Mouse (Mus musculus) small intestine, adult 2 months (tissue): ENCODE results near the gene Trpc2.

Experiments
- CTCF ChIP-seq: fragments of 200-500 bp; IDR thresholded peaks from 2 replicates; pipeline ENCODE4 v1.5.1; 2012; ENCODE audit warnings: low read depth, mild to moderate bottlenecking, control low read depth, inconsistent platforms, low read length, moderate library complexity, mixed read lengths; ENCODE audit not compliant: insufficient replicate concordance, insufficient read length; ENCODE audit errors: extremely low read depth
- POLR2A ChIP-seq: fragments of 200-500 bp; IDR thresholded peaks from 2 replicates; pipeline ENCODE4 v1.6.1; 2012; ENCODE audit warnings: low read depth, mild to moderate bottlenecking, control low read depth, inconsistent platforms, low read length, moderate library complexity

GRCm38 (mm10) chr7:102106700-102107141 lies 23.8 kb downstream of the Trpc2 start:
- TF ChIP-seq POLR2A (no peak), CTCF (no peak)
